Mouse (Mus musculus) ovary, adult 10 weeks (tissue): ENCODE results near the gene Zar1l. TPM values are rescaled to one million over a fixed set of nuclear protein-coding genes. Genes with fewer than 3 reads are reported as not detected.

Experiments used
- polyA plus RNA-seq: library from polyadenylated mRNA; stranded (reverse); fragments of 350-450 nt; fragmentation: Illumina TruSeq; extraction: RNeasy Lipid Tissue Mini Kit (QIAGEN cat#74804); gene quantifications from one replicate; pipeline ENCODE4 v1.2.3, GENCODE M21; 2014

Gene Zar1l
- polyA plus RNA-seq: 7.6 TPM

DNA sequence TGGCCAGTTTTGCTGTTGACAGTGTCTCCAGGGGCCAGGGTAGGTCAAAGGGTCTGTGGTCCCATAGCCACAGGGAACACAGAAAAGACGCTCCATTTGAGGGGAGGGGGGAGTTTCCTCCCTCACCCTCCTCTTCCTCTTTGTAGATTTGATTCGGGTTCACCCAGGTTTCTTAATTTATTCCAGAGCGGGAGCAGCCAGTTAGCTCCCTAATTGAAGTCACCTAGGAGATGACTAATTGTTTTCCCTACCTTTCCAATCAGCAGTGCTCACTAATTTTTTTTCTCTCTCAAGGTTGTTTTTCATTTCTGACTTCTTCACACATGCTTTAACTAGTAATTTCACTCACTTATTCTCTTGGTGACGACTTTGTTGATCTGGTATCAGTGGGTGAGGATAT is at the start of gene Zar1l:
Gene Zar1l, minus strand, starts transcription at position 101 of the 400 bp plus-strand sequence.

DNA sequence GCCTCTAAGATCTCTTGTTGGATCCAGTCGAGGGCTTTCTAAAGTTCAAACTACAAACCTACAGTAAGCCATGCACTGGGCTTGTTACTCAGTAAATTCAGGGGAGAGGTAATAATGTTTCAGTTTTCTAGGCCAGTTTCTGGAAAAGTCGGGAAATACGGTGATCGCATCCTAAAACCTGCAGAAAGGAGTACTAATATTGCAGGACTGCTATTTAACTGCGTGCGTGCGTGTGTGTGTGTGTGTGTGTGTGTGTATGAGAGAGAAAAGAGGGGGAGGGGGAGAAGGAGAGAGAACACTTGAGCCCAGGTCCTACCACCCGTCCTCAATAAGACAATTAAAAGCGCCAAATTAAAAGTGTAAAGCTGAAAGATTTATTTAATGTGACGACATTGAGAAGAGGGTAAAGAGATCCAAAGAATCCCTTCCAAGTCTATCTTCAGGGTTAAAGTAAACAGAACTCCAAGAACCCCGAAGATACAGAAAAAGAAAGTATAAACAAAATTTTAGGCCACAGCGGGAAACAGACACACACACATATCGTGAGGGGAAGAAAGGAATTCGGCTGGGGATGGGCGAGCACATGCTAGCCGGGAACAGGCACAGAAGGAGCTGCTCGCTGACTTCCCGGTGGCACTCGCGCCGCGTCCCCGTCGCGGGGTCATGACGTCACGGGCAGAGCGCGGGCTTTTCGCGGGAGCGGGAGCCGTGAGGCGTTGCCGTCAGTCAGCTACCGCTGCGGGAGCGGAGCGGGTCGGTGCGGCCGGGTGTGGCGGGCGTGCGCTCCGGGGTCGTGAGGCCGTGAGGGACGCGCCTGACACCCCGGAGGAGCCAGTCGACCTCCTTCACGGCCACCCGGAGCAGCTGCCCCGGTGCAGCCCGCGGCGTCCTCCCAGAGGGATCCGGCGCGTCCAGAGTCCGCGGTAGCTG is 4.2 kb upstream of the Zar1l start, which contains the start of gene Brca2:
Gene Brca2, plus strand, starts transcription at position 694 of the 930 bp plus-strand sequence.

Other genes starting within 250 kb of the Zar1l start
- 28.9 TPM for gene Brca2, start 4.5 kb upstream of the Zar1l start, polyA plus RNA-seq
- gene N4bp2l1, start 79.0 kb upstream of the Zar1l start, polyA plus RNA-seq: 35.9 TPM
- 108 TPM for gene N4bp2l2, start 148.0 kb upstream of the Zar1l start, polyA plus RNA-seq
- 111 TPM for gene Pds5b, start 155.6 kb upstream of the Zar1l start, polyA plus RNA-seq